Mouse (Mus musculus) left cerebral cortex, postnatal 36 days (tissue): Measurements from ENCODE around the gene Arvcf. TPM values are rescaled to one million over a fixed set of nuclear protein-coding genes. Genes with fewer than 3 reads are reported as not detected.

ENCODE experiments used
- DNase-seq, 2 experiments: peaks; one replicate each; pipeline ENCODE4 v3.0.0; 2021 to 2022; ENCODE audit warnings: low spot score in 2 of 2, mixed read lengths in 1 of 2
- intact Hi-C: fragments of 180-260 bp; cut with DNase I; formaldehyde crosslinking; loops from one replicate; pipeline ENCODE4 v1.15.1; 2025
- total RNA-seq, 2 experiments: library from RNA; stranded (reverse); gene quantifications; 2 replicates each; pipeline ENCODE4 v1.2.3; 2021

The Arvcf gene
- total RNA-seq, 2 experiments from 2014 or later: 36.6 to 48.0 TPM

- no peak for DNase-seq
- intact Hi-C loops: no loop called here
Observed at GRCm38 (mm10) chr16:18400472-18401216, 52.7 kb downstream of the Arvcf start.

- no peak for DNase-seq
- intact Hi-C loops: no loop called here
Observed at GRCm38 (mm10) chr16:18403285-18403684, 55.3 kb downstream of the Arvcf start.

GRCm38 (mm10) chr16:18405091-18405854 is 57.3 kb downstream of the Arvcf start:
- DNase-seq: no peak
- intact Hi-C loops: loop anchor here (5.0 kb wide), 1 partner anchor 58 kb away; the partner anchor contains the start of genes Arvcf and Tango2

GRCm38 (mm10) chr16:18405876-18406275 is 57.9 kb downstream of the Arvcf start:
- no peak for DNase-seq
- intact Hi-C loops: loop anchor here (5.0 kb wide), 1 partner anchor 59 kb away; the partner anchor contains the start of genes Arvcf and Tango2

- peak; percentile 56 to 62 for DNase-seq
- intact Hi-C loops: loop anchor here (5.0 kb wide), 1 partner anchor 59 kb away; the partner anchor contains the start of genes Arvcf and Tango2
Observed at GRCm38 (mm10) chr16:18406293-18406692, 58.3 kb downstream of the Arvcf start.

- no peak for DNase-seq
- intact Hi-C loops: loop anchor here (5.0 kb wide), 1 partner anchor 61 kb away; the partner anchor contains the start of genes Arvcf and Tango2
Observed at GRCm38 (mm10) chr16:18407912-18408311, 59.9 kb downstream of the Arvcf start.

- no peak for DNase-seq
- intact Hi-C loops: loop anchor here (5.0 kb wide), 1 partner anchor 62 kb away; the partner anchor contains the start of genes Arvcf and Tango2
Observed at GRCm38 (mm10) chr16:18409776-18410175, 61.8 kb downstream of the Arvcf start.

- intact Hi-C loops: no loop called here
Observed at GRCm38 (mm10) chr16:18410418-18410817, 62.4 kb downstream of the Arvcf start.

GRCm38 (mm10) chr16:18411026-18411649 is 63.2 kb downstream of the Arvcf start:
- intact Hi-C loops: no loop called here
- DNase-seq: no peak

More at GRCm38 (mm10) chr16:18410418-18410817, 62.4 kb downstream of the Arvcf start:
- DNase-seq: no peak

- DNase-seq: peak in 1 of 2 experiments; percentile 52
- intact Hi-C loops: no loop called here
Observed at GRCm38 (mm10) chr16:18411802-18412476, 64.0 kb downstream of the Arvcf start.

- DNase-seq: no peak
- intact Hi-C loops: no loop called here
Observed at GRCm38 (mm10) chr16:18413032-18413816, 65.2 kb downstream of the Arvcf start.

- intact Hi-C loops: no loop called here
- DNase-seq: peak; percentile 69 to 73
Observed at GRCm38 (mm10) chr16:18416094-18416761, 68.2 kb downstream of the Arvcf start.

- intact Hi-C loops: no loop called here
- no peak for DNase-seq
Observed at GRCm38 (mm10) chr16:18416837-18417236, 68.9 kb downstream of the Arvcf start.

- intact Hi-C loops: no loop called here
Observed at GRCm38 (mm10) chr16:18417491-18417890, 69.5 kb downstream of the Arvcf start.

GRCm38 (mm10) chr16:18418756-18419602 is 71.0 kb downstream of the Arvcf start:
- no peak for DNase-seq
- intact Hi-C loops: no loop called here

More at GRCm38 (mm10) chr16:18417491-18417890, 69.5 kb downstream of the Arvcf start:
- DNase-seq: no peak

- DNase-seq: no peak
- intact Hi-C loops: no loop called here
Observed at GRCm38 (mm10) chr16:18419603-18420026, 71.6 kb downstream of the Arvcf start.

- intact Hi-C loops: no loop called here
- no peak for DNase-seq
Observed at GRCm38 (mm10) chr16:18420571-18420970, 72.6 kb downstream of the Arvcf start.
